Mouse (Mus musculus): ENCODE measurements around the gene Brap. TPM values are rescaled to one million over a fixed set of nuclear protein-coding genes. Genes with fewer than 3 reads are reported as not detected.
"Not testable (repeated sequence)": the region's sequence is repeated elsewhere in the genome, so short reads cannot be mapped to it uniquely, and the experiment has no call there.

Brap gene
- polyA plus RNA-seq (2017; shearing (Covaris generic)): 10 to 100 TPM; 11.5 to 14.1 TPM

DNA sequence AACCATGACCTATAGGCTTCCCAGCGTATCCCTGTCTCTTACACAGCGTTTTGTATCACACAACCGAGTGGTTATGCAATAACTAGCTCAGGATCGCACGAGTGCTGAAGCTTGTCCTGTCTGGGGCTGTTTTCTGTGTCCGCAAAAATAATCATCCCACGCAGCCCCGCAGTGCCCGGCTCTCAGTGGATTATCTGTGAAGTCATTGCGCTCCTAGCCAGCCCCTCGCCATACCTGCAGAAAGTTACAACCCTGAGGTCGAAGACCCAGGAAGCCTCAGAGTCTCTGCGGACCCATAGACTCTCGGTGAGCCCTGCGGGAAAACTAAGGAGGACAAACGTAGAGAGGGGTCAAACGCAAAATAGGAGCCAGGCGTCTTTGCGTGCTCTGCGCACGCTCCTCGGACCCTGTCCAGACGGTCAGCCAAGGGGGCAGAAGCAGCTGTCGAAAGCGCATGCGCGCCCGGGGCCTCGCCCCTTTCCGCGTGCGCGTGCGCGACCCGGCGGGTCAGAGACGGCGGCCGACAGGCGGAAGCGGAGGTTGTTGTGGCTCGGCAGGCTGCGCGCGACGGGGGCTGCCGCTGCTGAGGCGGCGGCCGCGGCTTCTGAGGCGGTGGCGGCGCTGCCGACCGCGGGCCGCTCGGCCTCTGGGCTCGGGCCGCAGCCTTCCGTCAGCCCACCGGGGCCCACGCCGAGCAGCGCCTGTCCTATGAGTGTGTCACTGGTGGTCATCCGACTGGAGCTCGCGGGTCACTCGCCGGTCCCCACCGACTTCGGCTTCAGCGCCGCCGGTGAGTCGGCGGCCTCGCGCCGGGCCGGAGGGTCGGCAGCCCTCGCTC lies at the start of gene Brap, which contains the start of gene Acad10:
Gene Brap, plus strand, starts transcription at position 505 of the 838 bp plus-strand sequence.
Gene Acad10, minus strand, starts transcription at position 456 of the 838 bp plus-strand sequence.
- peak; percentile 84 for ATAC-seq

DNA sequence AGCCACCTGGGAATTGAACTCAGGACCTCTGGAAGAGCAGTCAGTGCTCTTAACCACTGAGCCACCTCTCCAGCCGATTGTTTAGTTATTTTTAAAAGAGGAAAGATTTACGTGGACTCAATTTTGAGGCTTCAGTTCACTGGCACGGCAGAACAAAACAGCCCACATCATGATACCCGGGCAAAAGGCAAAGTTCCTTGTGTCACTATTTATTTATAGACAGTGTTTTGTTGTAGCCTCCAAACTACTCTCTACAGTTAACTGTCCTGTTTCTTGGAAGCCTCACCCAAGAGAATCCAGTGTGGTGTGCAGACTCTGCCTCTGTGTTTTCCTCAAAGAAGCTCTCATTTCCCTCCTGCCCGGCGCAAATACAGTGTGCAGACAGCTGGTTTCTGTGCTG lies 48.3 kb upstream of the Brap start:
- no peak for ATAC-seq

DNA sequence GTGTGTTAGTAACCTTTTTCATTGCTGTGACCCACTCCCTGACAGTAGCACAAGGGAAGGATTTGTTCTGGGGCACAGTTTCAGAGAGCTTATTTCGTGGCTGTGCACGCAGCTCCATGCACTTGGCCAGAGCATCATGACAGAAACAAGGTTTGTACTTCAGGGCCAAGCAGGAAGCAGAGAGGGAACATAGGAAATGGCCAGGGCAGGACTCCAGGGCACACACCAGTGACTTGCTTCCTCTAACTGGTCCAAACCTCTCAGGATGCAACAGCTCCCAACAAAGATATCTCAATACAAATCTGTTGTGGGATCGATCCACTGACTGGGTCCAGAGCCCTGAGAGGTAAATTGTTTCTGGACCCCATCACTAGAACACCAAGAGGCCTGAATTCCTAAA lies 45.4 kb upstream of the Brap start:
- not testable (repeated sequence) for ATAC-seq

DNA sequence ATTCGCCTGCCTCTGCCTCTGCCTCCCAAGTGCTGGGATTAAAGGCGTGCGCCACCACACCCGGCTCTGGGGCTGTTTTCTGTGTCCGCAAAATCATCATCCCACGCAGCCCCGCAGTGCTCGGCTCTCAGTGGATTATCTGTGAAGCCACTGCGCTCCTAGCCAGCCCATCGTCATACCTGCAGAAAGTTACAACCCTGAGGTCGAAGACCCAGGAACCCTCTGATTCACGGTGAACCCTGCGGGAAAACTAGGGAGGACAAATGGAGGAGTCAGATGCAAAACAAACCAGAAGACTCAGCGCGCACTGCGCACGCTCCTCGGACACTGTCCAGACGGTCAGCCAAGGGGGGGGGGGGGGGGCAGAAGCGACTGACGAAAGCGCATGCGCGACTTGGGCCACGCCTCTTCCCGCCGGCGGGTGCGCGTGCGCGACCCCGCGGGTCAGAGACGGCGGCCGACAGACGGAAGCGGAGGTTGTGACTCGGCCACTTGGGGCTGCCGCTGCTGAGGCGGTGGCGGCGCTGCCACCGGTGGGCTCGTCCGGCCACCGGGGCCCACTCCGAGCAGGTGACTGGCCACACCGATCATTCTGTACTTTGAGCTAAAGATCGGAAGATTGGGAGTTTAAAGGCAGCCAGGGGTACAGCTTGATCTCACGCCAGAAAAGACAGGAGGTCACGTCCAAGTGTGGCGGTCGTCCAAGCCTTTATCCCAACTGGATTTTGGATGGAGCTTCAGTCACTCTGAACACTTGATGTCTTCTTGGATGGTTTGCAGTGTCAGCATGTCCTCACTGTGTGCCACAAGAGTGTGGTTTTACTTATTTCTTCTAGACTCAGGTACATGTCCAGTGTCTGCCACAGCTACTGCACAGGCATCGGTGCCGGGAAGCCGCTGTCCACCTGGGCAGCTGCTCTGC lies 41.5 kb upstream of the Brap start, which contains the start of gene Acad12:
Gene Acad12, minus strand, starts transcription at position 347 of the 922 bp plus-strand sequence.
- peak; percentile 60 for ATAC-seq

DNA sequence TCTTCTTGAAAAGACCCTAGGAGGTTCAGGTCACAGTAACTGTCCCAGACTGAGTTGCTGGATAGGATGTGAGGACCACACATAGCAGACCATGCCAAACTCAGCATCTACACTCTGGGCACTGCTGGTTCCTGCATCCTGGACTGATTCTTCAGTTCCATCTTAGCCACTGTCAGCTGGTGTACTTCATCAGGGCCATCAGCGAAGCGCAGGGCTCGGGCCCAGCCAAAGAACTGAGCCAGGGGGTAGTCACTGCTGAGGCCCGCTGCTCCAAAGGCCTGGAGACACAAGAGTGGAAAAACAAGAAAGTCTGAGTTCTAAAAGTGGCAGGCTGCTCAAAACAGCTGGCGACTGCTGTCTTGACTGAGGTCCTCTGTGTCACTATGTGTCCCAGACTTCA lies 39.3 kb upstream of the Brap start:
- no peak for ATAC-seq

DNA sequence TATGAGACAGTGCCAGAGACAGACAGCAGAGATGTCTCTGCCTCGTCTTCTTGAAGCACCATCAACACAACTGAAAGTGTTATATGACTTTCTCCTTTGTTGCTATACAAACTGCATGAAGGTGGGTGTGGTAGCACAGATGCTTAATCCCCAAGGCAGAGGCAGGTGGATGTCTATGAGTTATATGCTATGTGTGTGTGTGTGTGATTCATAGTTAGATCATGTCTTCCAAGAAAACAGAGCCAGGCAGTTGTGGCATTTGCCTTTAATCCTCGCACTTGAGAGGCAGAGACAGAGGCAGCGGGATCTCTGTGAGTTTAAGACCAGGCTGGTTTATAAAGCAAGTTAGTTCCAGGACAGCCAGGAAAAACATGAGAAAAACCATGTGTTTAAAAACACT lies 37.1 kb upstream of the Brap start:
- ATAC-seq: no peak

DNA sequence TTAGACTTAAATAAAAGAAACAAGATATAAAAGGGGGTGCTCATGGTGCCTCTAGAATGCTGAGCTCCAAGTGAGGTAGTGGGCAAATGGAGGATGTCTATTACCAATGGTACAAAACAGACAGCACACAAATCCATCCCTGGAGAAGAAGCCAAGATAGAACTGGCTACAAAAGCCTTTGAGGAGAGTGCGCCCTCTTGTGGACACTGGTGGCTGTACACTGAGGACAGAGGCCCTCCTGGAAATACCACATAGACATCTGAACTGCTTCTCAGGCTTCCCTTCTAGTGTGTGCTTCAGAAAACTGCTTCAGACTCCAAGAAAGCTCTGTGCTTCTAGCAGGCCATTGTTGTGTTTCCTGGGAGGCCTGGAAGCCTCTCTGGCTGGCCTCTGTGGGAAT lies 32.5 kb upstream of the Brap start:
- ATAC-seq: no peak

DNA sequence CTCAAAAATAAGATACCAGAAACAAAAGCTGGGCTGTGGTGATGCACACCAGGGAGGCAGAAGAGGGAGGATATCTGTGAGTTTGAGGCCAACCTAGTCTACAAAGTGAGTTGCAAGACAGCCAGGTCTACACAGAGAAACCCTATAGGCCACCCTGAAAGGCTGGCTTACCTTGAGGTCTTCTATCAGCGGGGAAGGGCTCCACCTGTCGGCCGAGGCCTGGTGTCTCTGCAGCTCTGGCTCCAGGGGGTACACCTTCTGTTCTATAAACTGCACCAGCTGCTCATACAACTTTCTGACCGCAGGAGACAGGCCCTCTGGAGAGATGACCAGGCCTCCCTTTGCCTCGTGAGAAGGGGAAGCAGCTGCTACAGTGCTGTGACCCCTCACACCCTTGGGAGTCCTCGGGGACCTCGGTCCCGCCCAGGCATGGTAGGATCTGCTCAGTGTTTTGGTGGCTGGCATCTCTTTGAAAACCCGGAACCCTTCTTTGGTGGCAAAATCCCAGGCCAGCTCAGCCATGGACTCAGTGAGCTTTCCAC lies 29.2 kb upstream of the Brap start:
- not testable (repeated sequence) for ATAC-seq

DNA sequence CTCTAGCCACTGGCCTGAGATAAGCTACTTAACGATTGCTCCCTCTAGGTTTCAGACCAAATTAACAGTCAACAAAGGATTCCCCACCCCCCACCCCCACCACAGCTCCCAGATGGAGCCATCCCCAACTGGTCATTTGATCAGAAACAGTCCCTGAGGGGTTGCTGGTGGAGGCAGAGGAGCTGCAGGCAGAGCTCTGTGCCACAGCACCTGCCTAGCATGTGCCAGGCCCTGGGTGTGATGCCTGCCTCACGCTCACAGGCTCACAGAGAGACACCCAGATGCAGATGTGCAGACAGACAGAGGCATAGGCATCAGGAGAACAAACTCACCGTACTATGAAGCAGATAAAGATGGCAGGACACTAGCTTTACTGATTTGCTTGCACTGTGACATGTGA lies 27.6 kb upstream of the Brap start:
- no peak for ATAC-seq

DNA sequence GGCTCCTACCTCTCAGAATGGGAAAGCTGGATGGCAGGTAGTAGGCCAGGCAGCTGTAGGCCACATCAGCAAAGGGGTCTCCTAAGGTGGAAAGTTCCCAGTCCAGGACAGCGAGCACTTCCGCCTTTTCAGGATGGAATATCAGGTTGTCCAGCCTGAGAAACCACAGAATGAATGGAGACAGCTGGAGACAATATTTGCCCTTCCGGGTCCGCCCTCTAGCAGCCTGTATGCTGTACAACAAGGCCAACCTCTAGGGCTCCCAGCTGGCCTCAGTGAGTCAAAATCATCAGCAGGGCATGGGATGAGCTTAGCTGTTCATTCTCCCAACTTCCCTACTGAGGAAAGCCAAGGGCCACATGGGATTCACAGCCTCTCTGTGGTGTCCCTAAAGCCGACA lies 25.7 kb upstream of the Brap start:
- ATAC-seq: no peak

DNA sequence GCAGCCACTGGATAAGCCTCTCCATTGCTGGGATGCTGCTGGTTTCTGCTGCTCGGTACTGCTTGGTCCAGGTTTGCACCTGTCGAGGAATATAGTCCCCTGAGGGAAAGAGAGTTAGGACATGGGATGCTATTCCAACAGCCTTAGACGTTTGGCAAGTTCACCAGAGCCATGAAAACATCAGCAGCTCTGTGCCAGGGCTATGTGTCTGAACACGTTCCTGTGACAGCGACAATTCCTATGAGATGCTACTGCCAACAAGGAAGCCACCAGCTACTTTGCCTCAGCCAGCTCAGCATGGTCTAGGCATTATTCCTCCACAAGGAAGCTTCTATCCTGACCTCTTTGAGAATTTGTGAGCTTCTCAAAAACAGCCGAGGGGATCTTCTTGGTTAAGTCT lies 23.1 kb upstream of the Brap start:
- ATAC-seq: no peak

DNA sequence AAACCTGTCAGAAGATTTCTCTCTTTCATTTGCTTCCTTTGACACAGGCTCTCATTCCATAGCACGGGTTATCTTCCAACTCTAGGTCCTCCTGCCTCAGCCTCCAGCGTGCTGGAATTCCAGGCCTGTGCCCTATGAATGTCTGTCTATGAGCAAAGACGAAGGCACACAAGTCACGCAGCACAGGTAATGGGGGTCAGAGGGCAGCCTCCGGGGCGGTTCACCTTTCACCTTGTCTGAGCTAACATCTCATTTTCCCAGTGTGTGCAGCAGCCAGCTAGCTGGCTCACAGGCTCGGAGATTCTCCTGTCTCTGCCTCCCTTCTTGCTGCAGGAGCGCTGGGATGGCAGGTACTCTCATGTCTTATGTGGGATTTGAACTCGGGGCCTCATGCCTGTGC lies 20.8 kb upstream of the Brap start:
- no peak for ATAC-seq

DNA sequence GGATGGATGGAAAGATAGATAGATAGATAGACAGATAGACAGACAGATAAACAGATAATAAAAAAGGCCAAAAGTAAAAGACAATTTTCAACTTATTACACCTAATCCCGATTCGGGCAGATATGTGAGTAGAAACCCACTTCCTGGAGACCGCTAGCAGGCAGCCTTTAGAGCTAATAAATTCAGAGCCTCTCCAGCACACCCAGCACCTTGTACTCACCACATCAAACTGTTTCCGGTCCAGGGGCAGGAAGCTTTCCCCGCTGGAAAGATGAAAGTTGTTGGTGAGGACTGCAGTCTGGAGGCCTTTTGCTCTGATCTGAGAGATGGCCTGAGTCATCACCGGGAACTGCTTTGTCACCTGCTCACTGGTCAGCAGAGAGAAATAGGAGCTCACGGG lies 11.2 kb upstream of the Brap start:
- ATAC-seq: no peak

DNA sequence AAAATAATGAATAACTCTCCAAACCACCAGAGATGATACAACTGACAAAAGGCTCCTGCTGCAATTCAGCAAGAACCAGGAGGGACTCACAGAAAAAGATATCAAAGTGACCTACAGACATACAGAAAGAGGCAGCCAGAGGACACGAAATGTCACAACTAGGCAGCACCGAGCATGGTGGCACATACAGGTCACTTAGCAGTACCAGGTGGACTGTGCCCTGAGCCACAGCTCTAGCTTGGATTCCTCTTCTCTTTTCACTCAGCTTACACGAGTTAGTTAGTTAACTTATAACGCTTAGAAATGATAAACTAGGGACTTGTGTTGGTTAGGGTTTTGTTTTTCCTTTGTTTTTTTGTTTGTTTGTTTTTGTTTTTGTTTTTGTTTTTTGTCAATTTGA lies 5.8 kb upstream of the Brap start:
- ATAC-seq: no peak

DNA sequence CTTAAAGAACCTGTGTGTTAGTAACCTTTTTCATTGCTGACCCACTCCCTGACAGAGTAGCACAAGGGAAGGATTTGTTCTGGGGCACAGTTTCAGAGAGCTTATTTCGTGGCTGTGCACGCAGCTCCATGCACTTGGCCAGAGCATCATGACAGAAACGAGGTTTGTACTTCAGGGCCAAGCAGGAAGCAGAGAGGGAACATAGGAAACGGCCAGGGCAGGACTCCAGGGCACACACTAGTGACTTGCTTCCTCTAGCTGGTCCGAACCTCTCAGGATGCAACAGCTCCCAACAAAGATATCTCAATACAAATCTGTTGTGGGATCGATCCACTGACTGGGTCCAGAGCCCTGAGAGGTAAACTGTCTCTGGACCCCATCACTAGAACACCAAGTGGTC lies 3.5 kb upstream of the Brap start:
- ATAC-seq: not testable (repeated sequence)

DNA sequence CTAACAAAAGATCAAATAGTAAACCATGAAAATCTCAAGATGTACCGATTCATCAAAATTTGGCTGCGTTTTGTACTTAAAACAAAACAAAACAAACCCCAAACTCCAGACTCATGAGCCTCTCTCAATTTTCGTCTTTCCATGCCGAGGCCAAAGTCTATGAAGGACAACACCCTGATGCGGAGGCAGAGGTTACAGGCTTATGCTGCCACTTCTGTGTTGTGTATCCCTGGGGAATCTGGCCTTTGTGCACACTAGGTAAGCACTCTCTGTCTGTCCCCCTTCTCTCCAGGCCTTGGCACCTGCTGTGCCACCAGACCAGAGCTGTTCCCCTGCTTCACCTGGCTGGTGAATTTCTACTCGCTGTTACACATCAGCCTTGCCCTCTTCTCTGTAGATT lies 2.7 kb upstream of the Brap start:
- ATAC-seq: not testable (repeated sequence)

DNA sequence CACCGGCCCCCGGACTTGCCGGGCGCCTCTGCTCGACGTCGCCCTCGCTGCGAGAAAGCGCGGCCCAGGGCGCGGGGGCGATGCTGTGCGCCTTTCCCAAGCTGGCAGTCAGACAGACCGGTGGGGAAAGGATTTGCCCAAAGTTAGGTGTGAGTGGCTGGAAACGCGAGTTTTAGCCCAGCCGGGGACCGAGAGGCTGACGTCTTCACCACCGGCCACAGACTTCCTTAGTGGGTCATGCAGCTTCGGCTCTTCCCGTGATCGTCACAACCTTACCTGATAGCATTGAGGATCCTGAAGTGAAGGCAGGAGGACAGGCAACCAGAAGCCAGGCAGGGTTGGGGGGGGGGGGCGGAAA lies 513 bp downstream of the Brap start:
- ATAC-seq: peak; percentile 67

DNA sequence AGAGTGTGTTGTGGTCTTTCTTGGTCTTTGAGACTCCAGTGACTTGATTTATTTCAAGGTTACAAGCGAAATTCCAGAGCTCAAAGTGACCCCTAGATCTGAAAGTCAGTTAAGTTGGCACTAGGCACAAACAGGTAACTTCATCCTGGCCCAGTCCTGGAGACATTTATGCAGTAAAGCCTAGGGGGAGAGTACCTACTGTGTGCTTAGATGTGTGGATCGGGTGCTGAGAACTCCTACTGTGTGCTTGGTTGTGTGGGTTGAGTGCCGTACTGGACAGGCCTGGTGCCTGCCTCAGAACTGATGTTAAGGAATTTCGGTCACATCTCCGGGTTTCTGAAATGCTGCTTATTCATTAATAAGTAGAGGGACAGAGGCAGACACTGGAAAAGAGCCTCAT lies 1.1 kb downstream of the Brap start:
- no peak for ATAC-seq

DNA sequence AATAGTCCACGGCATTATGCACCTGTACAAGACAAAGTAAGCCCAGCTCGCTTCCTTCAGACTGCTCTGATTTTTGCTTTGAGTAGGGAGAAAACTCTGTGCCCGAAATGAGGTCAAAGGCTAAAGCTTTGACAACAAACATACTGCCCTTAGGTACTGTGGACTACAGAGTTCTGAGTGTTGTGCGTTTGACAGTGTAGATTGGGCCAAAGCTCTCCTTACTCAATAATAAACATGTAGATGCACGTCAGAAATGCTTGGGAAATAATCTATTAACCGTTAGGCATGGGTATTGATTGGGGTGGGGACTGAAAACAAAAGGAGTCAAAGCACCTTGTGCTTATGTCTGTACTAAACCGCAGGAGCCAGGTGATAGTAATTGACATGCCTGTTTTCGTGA lies 3.1 kb downstream of the Brap start:
- no peak for ATAC-seq

DNA sequence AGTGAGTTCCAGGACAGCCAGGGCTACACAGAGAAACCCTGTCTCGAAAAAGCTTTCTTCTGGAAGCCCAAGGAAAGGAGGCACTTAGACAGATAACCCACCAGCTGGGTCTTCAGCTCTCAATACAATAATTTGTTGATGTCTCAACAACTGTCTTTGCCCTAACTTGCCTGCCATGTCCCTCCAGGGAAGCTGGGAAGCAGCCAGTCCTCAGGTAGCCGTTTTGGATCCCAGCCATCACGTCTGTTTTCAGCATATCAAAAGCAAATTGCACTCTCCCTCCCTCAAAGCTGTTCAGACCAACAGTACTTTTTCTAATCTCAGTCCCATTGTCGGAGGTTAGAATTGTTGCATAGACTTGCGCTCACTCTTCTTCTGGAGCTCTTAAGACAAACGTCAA lies 3.7 kb downstream of the Brap start:
- ATAC-seq: no peak

DNA sequence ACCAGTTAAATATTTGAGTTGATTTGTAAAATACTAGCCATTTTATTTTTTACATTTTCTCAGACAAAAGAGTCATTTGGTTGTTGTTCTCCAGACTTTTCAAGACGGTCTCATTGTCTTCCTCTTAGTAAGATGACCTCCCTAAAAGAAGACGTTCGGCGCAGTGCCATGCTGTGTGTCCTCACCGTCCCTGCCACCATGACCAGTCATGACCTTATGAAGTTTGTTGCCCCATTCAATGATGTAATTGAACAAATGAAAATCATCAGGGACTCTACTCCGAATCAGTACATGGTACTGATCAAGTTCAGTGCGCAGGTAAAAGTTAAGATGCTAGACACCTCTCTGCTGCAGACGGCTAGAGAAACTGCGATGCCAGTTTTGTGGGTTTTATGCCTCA lies 4.6 kb downstream of the Brap start:
- ATAC-seq: no peak

DNA sequence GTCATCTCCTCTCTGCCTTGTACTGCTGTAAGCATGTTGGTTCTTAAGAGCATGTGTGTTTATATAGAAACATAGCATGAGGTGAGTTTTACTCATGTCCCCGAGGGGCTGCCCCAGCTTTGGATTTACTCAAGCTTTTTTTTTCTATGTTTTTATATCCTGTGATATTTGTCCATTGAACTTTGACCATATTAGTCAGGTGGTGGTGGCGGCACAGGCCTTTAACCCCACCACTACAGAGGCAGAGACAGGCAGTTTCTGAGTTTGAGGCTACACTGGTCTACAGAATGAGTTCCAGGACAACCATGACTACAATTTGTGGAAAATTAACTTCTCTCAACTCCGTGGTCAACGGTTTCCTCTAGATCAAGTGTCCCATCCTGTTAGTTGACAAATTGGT lies 6.7 kb downstream of the Brap start:
- no peak for ATAC-seq

DNA sequence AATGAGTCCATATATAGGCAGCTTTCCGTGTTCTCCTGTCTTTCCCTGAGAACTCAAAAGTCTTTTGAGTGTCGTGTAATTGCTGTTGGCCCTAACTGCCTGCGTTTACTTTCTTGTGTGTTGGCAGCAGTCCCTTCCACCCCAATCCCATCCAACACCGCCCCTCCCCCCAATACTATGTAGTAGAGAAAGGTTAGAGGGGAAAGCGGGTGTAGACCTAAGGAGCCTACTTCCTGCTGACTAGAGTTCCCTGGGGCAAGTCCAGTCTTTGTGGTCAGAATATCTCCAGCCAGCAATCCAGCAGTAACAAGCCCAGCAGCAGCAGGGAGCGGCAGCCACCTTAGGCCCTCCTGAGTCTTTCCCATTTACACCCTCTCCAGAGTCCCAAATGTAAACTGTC lies 8.0 kb downstream of the Brap start:
- no peak for ATAC-seq
